Mouse (Mus musculus): ENCODE results near the gene Mmrn2.

Gene Mmrn2

DNA sequence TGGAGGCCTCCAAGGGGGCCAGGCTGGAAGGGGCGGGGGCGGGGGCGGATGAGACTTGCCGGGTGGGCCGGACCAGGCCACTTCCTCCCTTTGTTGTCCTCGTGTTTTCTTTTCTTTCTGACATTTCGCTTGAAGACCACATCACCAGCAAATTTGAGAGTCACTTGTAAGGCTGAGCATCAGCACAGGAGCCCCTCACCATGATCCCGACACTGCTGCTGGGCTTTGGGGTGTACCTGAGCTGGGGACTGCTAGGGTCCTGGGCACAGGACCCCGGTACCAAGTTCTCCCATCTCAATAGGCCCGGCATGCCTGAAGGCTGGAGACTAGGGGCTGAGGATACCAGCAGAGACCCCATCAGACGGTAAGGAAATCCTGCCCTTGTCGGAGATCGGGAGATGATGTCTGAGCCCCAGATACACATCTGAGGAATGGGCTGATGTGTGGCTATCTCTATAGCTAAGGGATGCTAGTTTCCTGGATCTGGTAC, at the start of gene Mmrn2:
Gene Mmrn2, plus strand, starts transcription at position 51 of the 490 bp plus-strand sequence.
- no peak for DNase-seq (ENCODE audit: low read depth)

DNA sequence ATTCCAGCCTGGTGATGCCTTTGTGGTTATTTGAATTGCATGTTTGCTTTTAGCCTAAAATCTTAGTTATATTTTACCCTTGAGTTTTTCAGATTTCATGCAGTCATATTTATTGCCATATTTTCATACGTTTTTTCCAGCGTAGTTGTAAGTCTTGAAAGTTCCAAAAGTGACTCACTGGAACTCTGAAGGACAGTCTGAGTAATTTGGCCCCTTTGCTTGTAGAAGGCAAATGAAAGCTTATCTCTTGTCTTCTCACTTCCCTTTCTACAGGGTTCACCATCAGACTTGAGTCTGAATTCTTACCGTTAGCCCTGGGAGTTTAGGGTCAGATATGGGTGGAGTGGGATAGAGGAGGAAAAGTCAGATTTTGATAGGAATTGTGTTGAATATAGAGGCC, 48.7 kb upstream of the Mmrn2 start:
- peak; percentile 66 for DNase-seq (ENCODE audit: low read depth)

DNA sequence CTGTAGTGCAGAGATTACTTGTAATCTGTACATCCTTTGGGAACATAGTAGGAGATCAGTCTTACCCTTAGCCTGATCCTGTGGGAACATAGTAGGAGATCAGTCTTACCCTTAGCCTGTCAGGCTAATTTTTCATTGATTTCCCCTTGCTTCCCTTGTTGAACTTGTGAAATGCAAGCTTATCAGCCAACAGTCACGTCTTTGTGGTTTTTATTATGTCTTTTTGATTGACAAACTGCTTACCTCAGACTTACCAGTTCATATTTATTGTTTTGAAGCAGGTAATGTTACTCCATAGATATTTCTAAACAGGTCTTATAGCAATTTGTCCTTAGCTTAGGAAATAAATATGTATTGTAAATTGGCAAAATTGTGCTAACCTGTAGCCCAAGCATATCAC, 47.6 kb upstream of the Mmrn2 start:
- peak; percentile 41 for DNase-seq (ENCODE audit: low read depth)

DNA sequence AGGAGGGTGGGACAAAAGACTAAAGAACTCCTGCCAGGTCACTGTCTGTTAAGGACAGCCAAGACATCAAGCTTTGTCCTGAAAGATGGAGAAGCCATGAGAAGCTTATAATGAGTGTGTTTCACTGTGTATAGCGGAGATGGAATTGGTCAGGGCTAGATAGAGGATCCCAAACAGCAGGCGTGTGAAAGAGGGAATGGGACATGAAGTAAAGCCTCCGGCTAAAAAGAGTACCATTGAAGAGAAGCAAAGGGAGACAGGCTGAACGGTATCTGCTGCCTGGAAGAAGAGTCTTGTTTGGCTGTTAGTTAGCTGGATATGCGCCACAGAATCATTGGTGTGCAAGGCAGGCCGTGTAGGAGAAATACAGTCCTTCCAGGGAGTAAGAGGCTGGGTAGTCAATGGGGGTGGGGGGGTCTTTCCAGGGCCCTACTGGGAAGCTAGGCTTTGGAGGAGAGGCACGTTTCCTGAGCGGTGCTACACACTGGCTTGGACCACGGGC, 44.6 kb upstream of the Mmrn2 start:
- DNase-seq (ENCODE audit: low read depth): no peak

DNA sequence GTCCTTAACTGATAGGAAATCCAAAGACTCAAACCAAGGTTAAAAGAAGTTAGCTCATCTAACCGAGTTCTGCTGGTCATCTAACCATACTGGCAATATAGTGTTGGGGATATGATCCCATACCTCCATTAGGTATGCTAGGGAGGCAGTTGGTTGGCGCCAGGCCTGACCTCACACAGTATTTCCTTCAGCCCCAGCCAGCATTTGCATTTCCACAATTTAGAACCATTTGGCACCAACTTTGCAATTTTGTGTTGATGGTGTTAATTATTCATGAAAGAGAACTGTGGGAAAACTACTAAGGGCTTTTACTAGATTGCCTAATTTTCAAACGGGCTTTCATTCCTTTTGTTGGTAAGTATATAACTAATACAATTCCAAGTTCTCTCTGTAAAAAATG, 43.4 kb upstream of the Mmrn2 start:
- no peak for DNase-seq (ENCODE audit: low read depth)

DNA sequence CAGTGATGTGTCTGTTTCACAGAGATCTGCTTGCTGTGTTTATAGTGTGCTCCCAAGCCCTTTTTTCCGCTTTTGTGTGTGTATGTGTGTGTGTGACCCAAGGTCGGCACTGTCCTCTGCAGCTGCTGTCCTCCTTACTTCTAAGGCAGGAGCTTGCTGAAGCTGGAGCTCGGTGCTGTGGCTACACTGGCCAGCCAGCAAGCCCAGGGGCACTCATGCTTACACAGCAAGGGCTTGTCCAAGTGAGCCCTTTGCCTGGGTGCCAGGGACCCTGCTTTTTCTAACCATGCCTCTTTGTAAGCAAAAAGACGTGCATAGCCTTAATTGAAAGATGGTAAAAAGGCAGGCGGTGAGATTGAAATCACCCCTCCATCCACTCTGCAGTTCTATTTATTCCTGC, 42.8 kb upstream of the Mmrn2 start:
- DNase-seq (ENCODE audit: low read depth): no peak

DNA sequence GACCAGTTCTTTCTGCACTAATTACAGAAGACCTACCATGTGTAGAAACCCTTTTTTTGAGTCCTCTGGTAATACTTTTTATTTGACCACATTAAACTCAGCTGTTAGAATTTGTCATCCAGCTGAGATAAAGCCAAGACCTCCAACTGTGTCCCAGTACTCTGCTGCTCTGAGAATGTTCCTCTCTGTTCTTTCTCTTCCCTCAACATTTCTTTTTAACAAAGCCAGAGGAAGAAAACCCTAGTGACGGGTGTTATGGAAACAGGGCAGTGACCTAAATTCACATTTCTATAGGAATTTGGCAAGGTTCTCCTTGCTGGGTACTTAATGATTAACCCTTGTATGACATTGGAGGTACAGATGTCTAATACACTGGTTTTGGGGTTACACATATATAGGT, 35.8 kb upstream of the Mmrn2 start:
- no peak for DNase-seq (ENCODE audit: low read depth)

DNA sequence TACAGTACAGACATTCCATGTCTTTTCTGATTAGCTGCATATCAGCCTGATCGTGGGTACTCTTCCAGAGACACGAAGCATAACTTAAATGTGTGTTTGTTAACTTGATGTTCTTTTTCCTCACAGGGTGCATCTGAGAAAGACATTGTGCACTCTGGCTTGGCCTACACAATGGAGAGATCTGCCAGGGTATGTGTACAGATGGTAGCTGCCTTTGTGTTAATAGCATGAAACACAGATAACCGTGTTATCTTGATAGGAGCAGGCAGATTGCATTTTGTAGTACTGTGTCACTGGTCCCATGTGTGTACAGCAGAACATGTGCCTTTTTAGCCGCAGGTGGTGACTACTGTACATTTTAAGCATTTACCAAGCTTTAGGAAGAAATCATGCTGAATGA, 33.3 kb upstream of the Mmrn2 start:
- no peak for DNase-seq (ENCODE audit: low read depth)

DNA sequence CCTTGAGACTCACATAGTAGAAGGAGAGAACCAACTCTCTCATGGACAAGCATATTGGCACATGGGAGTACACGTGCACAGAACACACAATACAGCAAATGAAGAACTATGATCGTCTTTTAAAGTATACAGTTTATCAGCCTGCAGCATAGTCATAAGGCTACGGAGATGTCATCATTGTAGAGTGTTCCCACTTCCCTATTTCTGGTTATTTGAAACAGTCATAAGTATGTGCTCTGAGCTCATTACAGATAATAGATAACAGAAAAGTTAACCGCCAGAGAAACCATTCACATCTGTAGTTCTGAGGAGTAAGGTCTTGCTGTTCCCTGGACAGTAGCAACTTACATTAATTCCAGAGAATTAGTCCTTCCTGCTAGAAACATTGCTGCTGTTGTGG, 32.2 kb upstream of the Mmrn2 start:
- DNase-seq (ENCODE audit: low read depth): peak; percentile 73

DNA sequence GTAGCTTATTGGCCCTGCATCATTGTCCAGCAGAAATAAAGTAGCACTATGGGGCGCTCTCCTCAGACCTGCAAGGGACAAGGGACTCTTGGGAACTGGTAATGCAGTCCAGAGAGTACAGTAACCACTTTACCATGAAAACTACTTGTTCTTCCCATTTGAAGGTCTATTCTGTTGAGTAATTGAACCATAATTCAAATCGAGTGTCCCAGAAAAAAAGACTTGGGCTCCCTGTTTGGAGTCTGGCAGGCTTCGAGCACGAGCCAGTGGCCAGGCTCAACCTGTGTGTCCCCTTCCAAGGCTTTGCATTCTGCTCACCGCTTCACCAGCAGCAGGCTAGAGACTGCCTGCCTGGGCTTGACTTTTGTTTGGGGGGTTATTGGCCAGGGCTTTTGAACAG, 30.9 kb upstream of the Mmrn2 start:
- DNase-seq (ENCODE audit: low read depth): no peak

DNA sequence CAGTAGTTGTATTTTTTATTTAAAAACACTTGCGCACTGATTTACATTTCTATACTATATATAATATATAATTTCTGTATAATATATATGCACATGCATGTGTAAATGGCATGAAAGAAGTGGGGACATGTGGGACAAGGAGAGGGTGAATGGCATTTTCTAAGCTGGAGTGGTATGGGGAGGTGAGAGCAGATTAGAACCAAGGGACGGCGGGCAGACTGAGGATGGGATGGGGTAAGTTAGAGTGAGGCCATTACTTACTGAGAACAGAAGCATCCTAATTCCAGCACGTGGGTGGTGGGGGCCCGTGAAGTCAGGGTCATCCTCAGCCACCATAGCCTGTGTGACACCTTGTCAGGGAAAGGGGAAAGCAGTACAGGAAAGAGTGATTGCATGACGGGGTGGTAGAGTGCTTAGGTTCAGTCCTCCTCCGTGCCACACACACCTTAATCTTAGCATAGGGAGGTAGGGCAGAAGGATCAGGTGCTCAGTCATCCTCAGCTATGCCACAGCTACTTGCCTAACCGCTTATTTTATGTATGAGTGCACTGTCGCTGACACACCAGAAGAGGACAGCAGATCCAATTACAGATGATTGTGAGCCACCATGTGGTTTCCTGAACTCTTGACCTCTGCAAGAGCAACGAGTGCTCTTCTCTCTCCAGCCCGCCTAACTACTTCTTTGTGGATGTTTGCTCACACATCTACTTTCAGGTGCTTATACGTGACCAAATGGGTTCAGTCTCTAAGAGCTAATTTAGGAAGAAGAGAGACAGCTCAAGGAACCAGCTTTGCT, 29.3 kb upstream of the Mmrn2 start:
- peak; percentile 34 for DNase-seq (ENCODE audit: low read depth)

DNA sequence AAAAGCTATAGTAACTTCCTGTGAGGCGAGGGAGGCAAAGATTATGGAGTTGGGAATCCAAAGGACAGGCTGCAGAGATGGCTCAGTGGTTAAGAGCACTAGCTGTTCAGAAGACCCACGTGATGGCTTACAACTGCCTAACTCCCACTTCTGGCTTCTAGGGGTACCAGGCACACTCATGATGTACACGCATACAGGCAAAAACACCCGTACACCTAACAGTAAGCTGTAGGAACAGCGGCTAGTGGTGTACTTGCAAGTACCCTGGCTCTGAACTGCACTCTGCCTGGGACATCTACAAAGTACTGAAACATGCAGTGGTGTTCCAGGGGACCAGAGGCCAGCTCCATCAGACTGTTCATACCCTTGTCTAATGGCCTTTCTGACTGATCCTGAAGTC, 28.2 kb upstream of the Mmrn2 start:
- no peak for DNase-seq (ENCODE audit: low read depth)

DNA sequence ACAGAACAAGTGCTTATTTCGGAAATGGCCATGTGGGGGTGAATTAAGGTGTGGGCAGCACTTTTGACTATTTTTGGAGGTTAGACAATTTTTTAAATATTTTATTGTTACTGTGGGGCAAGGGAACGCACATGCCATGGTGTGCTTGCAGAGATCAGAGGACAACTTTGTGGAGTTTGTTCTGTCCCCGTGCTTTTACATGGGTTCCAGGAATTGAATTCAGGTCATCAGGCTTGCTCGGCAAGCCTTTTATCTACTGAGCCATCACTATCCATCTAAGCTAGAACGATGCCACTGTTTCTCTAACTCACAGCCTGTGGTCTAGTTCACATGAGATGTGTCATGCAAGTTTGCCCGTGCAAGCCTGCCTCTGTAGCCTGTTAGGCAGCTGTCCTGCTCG, 27.0 kb upstream of the Mmrn2 start:
- no peak for DNase-seq (ENCODE audit: low read depth)

DNA sequence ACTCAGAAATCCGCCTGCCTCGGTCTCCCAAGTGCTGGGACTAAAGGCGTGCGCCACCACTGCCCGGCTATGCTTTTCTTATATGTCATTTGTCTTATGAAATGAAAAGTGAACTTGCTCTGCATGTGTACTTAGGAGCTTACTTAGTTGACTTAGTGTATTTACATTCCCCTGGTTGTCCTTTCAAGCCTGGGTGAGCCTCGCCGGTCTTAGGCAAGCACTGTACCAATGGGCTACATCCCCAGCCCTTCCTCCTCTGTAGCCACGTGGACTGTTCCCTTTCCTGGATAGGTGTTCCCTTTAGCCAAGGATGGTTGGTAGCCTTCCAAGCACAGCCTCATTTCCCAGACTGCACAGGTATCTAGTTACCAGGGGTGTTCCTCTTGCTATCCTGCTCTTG, 26.3 kb upstream of the Mmrn2 start:
- DNase-seq (ENCODE audit: low read depth): no peak

DNA sequence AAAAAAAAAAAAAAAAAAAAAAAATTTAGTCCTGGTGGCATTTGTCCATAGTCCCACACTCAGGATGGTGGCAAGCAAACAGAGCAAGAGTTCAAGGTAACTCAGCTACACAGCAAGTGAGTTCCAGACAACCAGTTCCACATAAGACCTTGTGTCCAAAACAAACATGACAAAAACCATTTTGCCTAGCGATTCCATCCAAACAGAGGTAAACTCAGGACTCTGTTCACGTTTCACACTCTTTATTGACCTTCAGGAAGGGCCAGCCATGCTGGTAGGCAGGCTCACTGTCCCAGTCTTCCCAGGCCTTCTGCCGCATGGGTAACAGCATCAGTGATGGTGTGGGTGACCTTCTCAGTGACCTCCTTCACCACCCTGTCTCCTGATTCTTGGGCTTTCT, 23.6 kb upstream of the Mmrn2 start:
- DNase-seq (ENCODE audit: low read depth): no peak

DNA sequence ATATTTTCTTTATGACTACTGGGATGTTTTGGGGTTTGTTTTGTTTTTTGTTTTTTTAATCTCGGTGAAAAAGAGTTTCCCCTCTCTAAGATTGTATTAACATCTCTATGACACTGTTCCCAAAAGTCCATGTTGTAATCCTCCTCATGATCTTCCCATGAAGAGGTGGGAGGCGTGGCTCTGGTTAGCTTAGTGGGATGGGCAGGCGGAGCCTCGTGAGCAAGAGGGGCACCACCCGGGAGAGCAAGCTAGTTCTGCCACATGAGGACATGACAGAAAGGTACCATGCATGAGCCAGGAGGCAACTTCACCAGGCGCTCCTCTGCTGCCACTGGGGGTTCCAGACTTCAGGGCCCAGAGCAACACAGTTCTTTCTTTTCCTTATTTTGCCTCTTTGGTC, 22.7 kb upstream of the Mmrn2 start:
- no peak for DNase-seq (ENCODE audit: low read depth)

DNA sequence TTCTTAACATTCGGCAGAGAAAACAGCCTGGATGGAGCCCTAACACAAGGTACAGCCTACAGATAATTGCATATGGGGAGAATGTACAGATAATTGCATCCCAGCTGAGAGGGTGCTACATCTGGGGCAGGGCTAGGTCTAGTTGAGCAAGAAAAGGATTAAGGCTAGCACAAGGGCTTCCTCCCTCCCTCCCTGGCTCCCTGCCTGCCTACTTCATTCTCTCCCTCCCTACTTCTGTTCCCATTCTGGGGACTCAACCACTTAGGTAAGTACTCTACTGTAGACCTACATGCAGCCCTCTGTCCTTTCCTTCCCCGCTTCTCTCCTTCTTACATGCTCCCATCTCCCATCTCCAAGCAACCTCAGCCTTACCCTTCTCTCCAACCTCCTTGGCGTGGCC, 21.9 kb upstream of the Mmrn2 start:
- no peak for DNase-seq (ENCODE audit: low read depth)

DNA sequence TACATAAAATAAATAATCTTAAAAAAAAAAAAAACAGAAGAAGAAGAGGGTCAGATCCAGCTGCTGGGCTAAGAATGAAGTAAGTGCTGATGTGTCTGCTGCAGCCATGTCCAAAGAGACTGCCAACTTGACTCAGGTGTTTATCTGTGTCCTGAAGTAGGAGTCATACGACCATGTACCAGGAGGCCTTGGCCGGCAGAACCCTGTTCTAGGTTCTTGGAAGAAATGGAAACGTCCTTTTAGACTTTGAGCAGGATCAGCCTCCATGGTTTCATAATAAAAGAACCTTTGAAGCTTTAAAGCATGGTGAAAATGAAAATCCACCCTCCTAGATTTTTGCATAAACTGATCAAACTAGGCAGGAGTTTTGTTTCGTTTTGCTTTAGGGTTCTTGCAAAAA, 20.8 kb upstream of the Mmrn2 start:
- DNase-seq (ENCODE audit: low read depth): no peak

DNA sequence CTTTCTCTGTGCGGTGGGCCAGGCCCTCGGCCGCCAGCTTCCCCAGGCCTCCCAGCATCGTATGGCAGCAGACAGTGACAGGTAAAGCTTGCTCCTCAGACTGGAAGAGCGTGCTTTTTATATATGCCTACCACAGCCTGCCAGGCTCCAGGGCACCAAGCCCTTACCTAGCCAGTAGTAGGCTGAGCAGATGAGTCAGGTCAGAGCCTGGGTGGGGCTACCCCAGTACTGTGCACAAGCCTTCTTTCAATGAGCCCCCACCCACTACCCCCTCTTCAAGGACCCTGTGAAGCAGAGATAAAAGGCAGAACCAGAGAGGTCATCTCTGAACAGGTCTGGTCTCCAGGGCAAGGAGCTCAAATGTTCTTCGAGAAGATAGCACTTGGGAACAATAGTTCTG, 20.0 kb upstream of the Mmrn2 start, which contains the start of gene Fam25c:
Gene Fam25c, minus strand, starts transcription at position 133 of the 400 bp plus-strand sequence.
- no peak for DNase-seq (ENCODE audit: low read depth)

DNA sequence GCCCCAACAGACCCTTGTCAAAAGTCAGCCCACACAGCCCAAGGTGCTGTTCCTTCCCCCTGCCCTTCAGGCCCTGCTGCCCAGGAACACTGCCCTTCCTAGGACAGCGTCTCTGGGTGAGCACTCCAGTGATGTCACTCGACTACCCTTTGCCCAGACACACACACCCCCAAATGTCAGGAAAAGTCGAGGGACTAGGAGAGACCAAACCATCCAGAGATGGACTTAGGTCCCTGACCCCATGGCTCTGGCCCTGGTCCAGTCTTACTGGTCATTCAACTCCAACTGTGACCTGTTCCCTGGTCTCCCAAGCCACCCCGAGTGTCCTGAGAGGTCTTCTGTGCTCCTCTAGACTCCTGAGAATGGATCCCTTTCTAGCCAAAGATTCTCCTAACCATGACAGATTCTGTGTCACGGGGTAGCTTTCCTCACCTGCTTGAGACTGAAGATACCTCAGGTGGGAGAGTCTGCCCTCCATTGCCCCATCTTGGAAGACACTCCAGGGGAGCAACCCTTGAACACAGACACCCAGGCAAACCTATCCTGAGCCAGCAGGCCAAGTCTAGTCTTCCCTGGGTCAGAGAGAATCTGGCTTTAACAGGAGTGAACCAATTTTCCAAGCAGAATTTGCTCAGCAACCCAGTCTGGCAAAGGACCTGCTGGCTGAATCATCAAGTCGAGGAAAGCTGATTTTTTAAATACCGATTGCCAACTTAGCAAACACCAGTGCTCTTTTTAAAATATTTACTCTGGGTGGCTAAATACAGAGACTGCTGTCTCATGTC, 17.4 kb upstream of the Mmrn2 start:
- no peak for DNase-seq (ENCODE audit: low read depth)

DNA sequence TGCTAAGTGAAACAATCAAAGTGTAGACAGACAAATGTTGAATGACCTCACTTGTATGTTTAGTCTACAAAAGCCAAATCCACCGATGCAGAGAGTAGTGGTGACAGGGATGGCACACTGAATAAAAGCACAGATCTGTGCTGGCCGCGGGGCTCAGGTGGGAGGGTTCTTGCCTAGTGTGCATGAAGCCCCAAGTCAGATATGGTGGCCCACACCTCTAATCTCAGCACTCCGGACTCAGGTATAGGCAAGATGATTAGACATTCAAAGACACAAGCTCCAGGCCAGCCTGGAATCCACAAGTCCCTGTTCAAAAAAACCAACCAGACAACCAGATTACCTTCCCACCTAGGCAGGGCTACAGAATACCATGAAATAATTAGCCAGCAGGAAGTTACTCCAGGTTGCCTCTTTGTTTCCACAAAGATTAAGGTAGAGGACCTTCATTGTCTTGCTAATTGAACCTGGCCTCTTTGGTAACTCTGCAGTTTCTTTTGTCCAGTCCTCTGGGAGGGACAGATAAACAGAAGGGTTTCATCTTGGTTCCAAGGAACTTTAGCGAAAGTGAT, 15.5 kb upstream of the Mmrn2 start:
- DNase-seq (ENCODE audit: low read depth): no peak

DNA sequence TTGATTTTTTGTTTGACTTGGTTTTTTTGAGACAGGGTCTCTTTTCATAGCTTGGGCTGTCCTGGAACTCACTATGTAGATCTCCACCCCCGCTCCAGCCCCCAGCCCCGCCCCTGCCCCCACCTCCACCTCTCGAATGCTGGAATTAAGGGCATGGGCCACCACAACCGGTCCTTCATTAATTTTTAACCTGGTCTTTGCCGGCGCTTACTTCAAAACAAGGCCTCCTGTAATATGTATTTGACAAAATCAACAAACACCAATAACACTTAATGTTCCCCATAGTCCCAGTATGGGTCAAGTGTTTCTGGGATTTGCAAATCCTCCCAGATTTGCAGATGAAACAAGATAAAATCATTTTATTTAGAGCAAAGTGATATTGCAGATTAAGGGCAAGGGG, 15.0 kb upstream of the Mmrn2 start:
- no peak for DNase-seq (ENCODE audit: low read depth)

DNA sequence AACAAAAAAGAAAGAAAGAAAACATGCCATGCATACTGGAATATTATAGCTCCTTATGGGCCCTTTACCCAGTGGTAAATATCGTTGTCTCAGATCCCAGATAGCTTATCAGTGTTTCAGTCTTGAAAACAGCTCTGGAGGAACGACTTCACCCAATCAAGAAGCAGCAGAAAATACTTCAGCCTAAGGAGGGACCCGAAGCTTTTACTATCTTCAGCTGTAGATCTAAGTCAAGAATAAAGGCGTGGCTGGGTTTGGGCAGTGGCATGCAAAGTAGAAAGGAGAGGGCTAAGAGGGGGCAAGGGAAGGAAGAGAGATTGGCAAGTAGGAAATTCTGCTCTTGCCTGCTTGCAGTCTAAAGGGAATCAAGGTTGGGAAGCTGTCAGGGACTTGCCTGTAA, 13.1 kb upstream of the Mmrn2 start:
- DNase-seq (ENCODE audit: low read depth): no peak

Data from 416B (cell line).